Mouse (Mus musculus): ENCODE results near the gene Sapcd1. TPM values are rescaled to one million over a fixed set of nuclear protein-coding genes. Genes with fewer than 3 reads are reported as not detected.

The Sapcd1 gene
- total and polyA plus RNA-seq, 3 experiments: 94.1 to 142 (median 105) TPM

- H3K27me3 ChIP-seq (replicated peaks): no peaks in the 10 kb centered on the region
Measured at GRCm38 (mm10) chr17:34978239-34978638, 49.6 kb downstream of the Sapcd1 start.

GRCm38 (mm10) chr17:34977000-34977399, 50.8 kb downstream of the Sapcd1 start:
- H3K4me2 ChIP-seq (ENCODE audit: insufficient read depth, low read depth, poor library complexity, severe bottlenecking): no peak overlapping the region
- no peak overlapping the region for H3K27ac ChIP-seq (ENCODE audit: insufficient read depth, low read depth)
- H3K4me1 ChIP-seq (ENCODE audit: control insufficient read depth in 1 of 2, insufficient read depth in 2 of 2): peaks cover 0 to 9% of the 10 kb centered on the region in 2 experiments; a peak in 2 of 4 replicates
- DNase-seq (ENCODE audit: extremely low read depth): no peak
- no peak overlapping the region for H3K4me3 ChIP-seq (replicated peaks in 1 of 3; ENCODE audit: low read depth in 2 of 3, low read length in 2 of 3, poor library complexity in 1 of 3)
- in situ Hi-C loops (cut with MboI; ENCODE audit: low pct_ligation_motif_present, low pct_unique_long_range_greater_than_20kb, low sequenced_read_pairs) (no loop called here), dilution Hi-C loops (cut with MboI; ENCODE audit: extremely low pct_ligation_motif_present, extremely low pct_unique_long_range_greater_than_20kb, low sequenced_read_pairs) (no loop called here)
- peaks cover 2% of the 10 kb centered on the region for H3K9me3 ChIP-seq (replicated peaks; ENCODE audit: low read length)
- peaks cover 3% of the 10 kb centered on the region for H3K79me2 ChIP-seq (replicated peaks; ENCODE audit: control insufficient read depth, extremely low read depth, insufficient read depth, poor library complexity, severe bottlenecking)
- H3K36me3 ChIP-seq (replicated peaks in 1 of 2; ENCODE audit: control insufficient read depth in 1 of 2, insufficient read depth in 1 of 2, low read length in 1 of 2): peaks cover 2 to 22% of the 10 kb centered on the region in 2 experiments
- no peak overlapping the region for H3K9ac ChIP-seq (ENCODE audit: insufficient read depth, low read depth)
- H3K27me3 ChIP-seq (replicated peaks): no peaks in the 10 kb centered on the region
- TF ChIP-seq USF2 (conservative IDR thresholded peaks at IDR 0.05; ENCODE audit: low read depth, low read length): no peak
- TF ChIP-seq ZNF384 (IDR thresholded peaks at IDR 0.05; ENCODE audit: low read depth, low read length): no peak
- no peak for TF ChIP-seq MXI1 (IDR thresholded peaks at IDR 0.05; ENCODE audit: low read depth, low read length)
- no peak for TF ChIP-seq MAX (IDR thresholded peaks at IDR 0.05; ENCODE audit: low read length)
- no peak for TF ChIP-seq JUN (IDR thresholded peaks at IDR 0.05; ENCODE audit: insufficient read depth, low read depth, low read length)
- no peak for TF ChIP-seq MAFK (IDR thresholded peaks at IDR 0.05; ENCODE audit: insufficient replicate concordance, low read length)

More at GRCm38 (mm10) chr17:34978239-34978638, 49.6 kb downstream of the Sapcd1 start:
- Histone ChIP-seq H3K4me2 (ENCODE audit: insufficient read depth, low read depth, poor library complexity, severe bottlenecking) (no peak overlapping the region), H3K4me1 (ENCODE audit: control insufficient read depth in 1 of 2, insufficient read depth in 2 of 2) (peaks cover 2 to 9% of the 10 kb centered on the region in 2 experiments; a peak in 3 of 4 replicates), H3K79me2 (replicated peaks; ENCODE audit: control insufficient read depth, extremely low read depth, insufficient read depth, poor library complexity, severe bottlenecking) (peaks cover 15% of the 10 kb centered on the region), H3K36me3 (replicated peaks in 1 of 2; ENCODE audit: control insufficient read depth in 1 of 2, insufficient read depth in 1 of 2, low read length in 1 of 2) (peaks cover 2 to 22% of the 10 kb centered on the region in 2 experiments), H3K9me3 (replicated peaks; ENCODE audit: low read length) (peaks cover 2% of the 10 kb centered on the region), H3K9ac (ENCODE audit: insufficient read depth, low read depth) (no peak overlapping the region), H3K4me3 (replicated peaks in 1 of 3; ENCODE audit: low read depth in 2 of 3, low read length in 2 of 3, poor library complexity in 1 of 3) (no peak overlapping the region), H3K27ac (ENCODE audit: insufficient read depth, low read depth) (no peak overlapping the region)
- in situ Hi-C loops (cut with MboI; ENCODE audit: low pct_ligation_motif_present, low pct_unique_long_range_greater_than_20kb, low sequenced_read_pairs) (no loop called here), dilution Hi-C loops (cut with MboI; ENCODE audit: extremely low pct_ligation_motif_present, extremely low pct_unique_long_range_greater_than_20kb, low sequenced_read_pairs) (no loop called here)
- no peak for TF ChIP-seq EP300 (IDR thresholded peaks at IDR 0.05; ENCODE audit: low read length)
- no peak for TF ChIP-seq ZNF384 (IDR thresholded peaks at IDR 0.05; ENCODE audit: low read depth, low read length)
- no peak for TF ChIP-seq ZC3H11A (IDR thresholded peaks at IDR 0.05; ENCODE audit: low read depth, low read length)
- no peak for TF ChIP-seq ZMIZ1 (IDR thresholded peaks at IDR 0.05; ENCODE audit: low read depth, low read length)
- TF ChIP-seq USF1 (IDR thresholded peaks at IDR 0.05; ENCODE audit: low read depth, low read length): no peak
- no peak for TF ChIP-seq IRF4 (IDR thresholded peaks at IDR 0.05; ENCODE audit: low read depth, low read length)
- TF ChIP-seq USF2 (conservative IDR thresholded peaks at IDR 0.05; ENCODE audit: low read depth, low read length): no peak
- TF ChIP-seq TBP (conservative IDR thresholded peaks at IDR 0.05; ENCODE audit: low read depth, low read length): no peak
- TF ChIP-seq HCFC1 (IDR thresholded peaks at IDR 0.05; ENCODE audit: low read depth, low read length): no peak
- no peak for TF ChIP-seq BHLHE40 (IDR thresholded peaks at IDR 0.05; ENCODE audit: low read depth, low read length)
- no peak for TF ChIP-seq RAD21 (IDR thresholded peaks at IDR 0.05; ENCODE audit: low read depth, low read length)
- no peak for TF ChIP-seq POLR2A (IDR thresholded peaks at IDR 0.05; ENCODE audit: low read depth, low read length)
- no peak for TF ChIP-seq UBTF (IDR thresholded peaks at IDR 0.05; ENCODE audit: low read depth, low read length)
- no peak for DNase-seq (ENCODE audit: extremely low read depth)

Other genes with a start within 250 kb of the Sapcd1 start
Only the 20 nearest of the 46 such genes appear.
- 0.08 and 0.25 TPM in 2 replicates for gene Hspa1b, start 68.8 kb downstream of the Sapcd1 start, total RNA-seq (2012; rRNA removed)
- 0.15 and 0.30 TPM in 2 replicates for gene Hspa1b, start 68.8 kb downstream of the Sapcd1 start, total RNA-seq (2014; rRNA removed)
- gene Hspa1b, start 68.8 kb downstream of the Sapcd1 start, polyA plus RNA-seq (2012; ENCODE audit: insufficient read length, low read depth): 0.15 TPM in 1 of 2 replicates, not detected in the other
- not detected in 2 replicates for gene Gm20481, start 58.1 kb downstream of the Sapcd1 start, total RNA-seq (2012; rRNA removed)
- gene Gm20481, start 58.1 kb downstream of the Sapcd1 start, total RNA-seq (2014; rRNA removed): not detected in 2 replicates
- not detected in 2 replicates for gene Gm20481, start 58.1 kb downstream of the Sapcd1 start, polyA plus RNA-seq (2012; ENCODE audit: insufficient read length, low read depth)
- gene Hspa1a, start 55.9 kb downstream of the Sapcd1 start, total RNA-seq (2012; rRNA removed): not detected in 2 replicates
- gene Hspa1a, start 55.9 kb downstream of the Sapcd1 start, total RNA-seq (2014; rRNA removed): not detected in 2 replicates
- gene Hspa1a, start 55.9 kb downstream of the Sapcd1 start, polyA plus RNA-seq (2012; ENCODE audit: insufficient read length, low read depth): not detected in 2 replicates
- gene Hspa1l, start 55.3 kb downstream of the Sapcd1 start, total RNA-seq (2012; rRNA removed): 0.30 and 0.38 TPM in 2 replicates
- gene Hspa1l, start 55.3 kb downstream of the Sapcd1 start, total RNA-seq (2014; rRNA removed): not detected in 2 replicates
- gene Hspa1l, start 55.3 kb downstream of the Sapcd1 start, polyA plus RNA-seq (2012; ENCODE audit: insufficient read length, low read depth): 1.1 and 1.4 TPM in 2 replicates
- gene Lsm2, start 46.2 kb downstream of the Sapcd1 start, total RNA-seq (2012; rRNA removed): 104 and 120 TPM in 2 replicates
- gene Lsm2, start 46.2 kb downstream of the Sapcd1 start, total RNA-seq (2014; rRNA removed): 134 and 135 TPM in 2 replicates
- 274 and 345 TPM in 2 replicates for gene Lsm2, start 46.2 kb downstream of the Sapcd1 start, polyA plus RNA-seq (2012; ENCODE audit: insufficient read length, low read depth)
- gene Vars, start 27.0 kb downstream of the Sapcd1 start, total RNA-seq (2012; rRNA removed): 238 and 277 TPM in 2 replicates
- gene Vars, start 27.0 kb downstream of the Sapcd1 start, total RNA-seq (2014; rRNA removed): 90.3 and 97.4 TPM in 2 replicates
- gene Vars, start 27.0 kb downstream of the Sapcd1 start, polyA plus RNA-seq (2012; ENCODE audit: insufficient read length, low read depth): 253 and 280 TPM in 2 replicates
- gene Vwa7, start 11.4 kb downstream of the Sapcd1 start, total RNA-seq (2012; rRNA removed): 0.42 and 0.46 TPM in 2 replicates
- gene Vwa7, start 11.4 kb downstream of the Sapcd1 start, total RNA-seq (2014; rRNA removed): 0.07 TPM in 1 of 2 replicates, not detected in the other
- 0.94 and 1.2 TPM in 2 replicates for gene Vwa7, start 11.4 kb downstream of the Sapcd1 start, polyA plus RNA-seq (2012; ENCODE audit: insufficient read length, low read depth)
- gene Msh5, start 18.7 kb upstream of the Sapcd1 start, total RNA-seq (2012; rRNA removed): 11.5 and 13.1 TPM in 2 replicates
- gene Msh5, start 18.7 kb upstream of the Sapcd1 start, total RNA-seq (2014; rRNA removed): 6.1 and 7.6 TPM in 2 replicates
- gene Msh5, start 18.7 kb upstream of the Sapcd1 start, polyA plus RNA-seq (2012; ENCODE audit: insufficient read length, low read depth): 10.6 and 12.1 TPM in 2 replicates
- 182 and 198 TPM in 2 replicates for gene Clic1, start 21.9 kb upstream of the Sapcd1 start, total RNA-seq (2012; rRNA removed)
- 111 and 114 TPM in 2 replicates for gene Clic1, start 21.9 kb upstream of the Sapcd1 start, total RNA-seq (2014; rRNA removed)
- 160 and 163 TPM in 2 replicates for gene Clic1, start 21.9 kb upstream of the Sapcd1 start, polyA plus RNA-seq (2012; ENCODE audit: insufficient read length, low read depth)
- gene Ddah2, start 31.0 kb upstream of the Sapcd1 start, total RNA-seq (2012; rRNA removed): 3.4 and 4.3 TPM in 2 replicates
- 0.94 and 1.4 TPM in 2 replicates for gene Ddah2, start 31.0 kb upstream of the Sapcd1 start, total RNA-seq (2014; rRNA removed)
- 4.8 and 6.3 TPM in 2 replicates for gene Ddah2, start 31.0 kb upstream of the Sapcd1 start, polyA plus RNA-seq (2012; ENCODE audit: insufficient read length, low read depth)
- gene Ly6g6c, start 37.4 kb upstream of the Sapcd1 start, total RNA-seq (2012; rRNA removed): not detected in 2 replicates
- gene Ly6g6c, start 37.4 kb upstream of the Sapcd1 start, total RNA-seq (2014; rRNA removed): not detected in 2 replicates
- gene Ly6g6c, start 37.4 kb upstream of the Sapcd1 start, polyA plus RNA-seq (2012; ENCODE audit: insufficient read length, low read depth): 0.30 and 0.42 TPM in 2 replicates
- gene Mpig6b, start 38.2 kb upstream of the Sapcd1 start, total RNA-seq (2012; rRNA removed): not detected in 2 replicates
- not detected in 2 replicates for gene Mpig6b, start 38.2 kb upstream of the Sapcd1 start, total RNA-seq (2014; rRNA removed)
- 0.10 TPM in 1 of 2 replicates, not detected in the other for gene Mpig6b, start 38.2 kb upstream of the Sapcd1 start, polyA plus RNA-seq (2012; ENCODE audit: insufficient read length, low read depth)
- gene Ly6g6e, start 48.9 kb upstream of the Sapcd1 start, total RNA-seq (2012; rRNA removed): not detected in 2 replicates
- gene Ly6g6e, start 48.9 kb upstream of the Sapcd1 start, total RNA-seq (2014; rRNA removed): not detected in 2 replicates
- gene Ly6g6e, start 48.9 kb upstream of the Sapcd1 start, polyA plus RNA-seq (2012; ENCODE audit: insufficient read length, low read depth): not detected in 2 replicates
- not detected in 2 replicates for gene Ly6g6d, start 50.0 kb upstream of the Sapcd1 start, total RNA-seq (2012; rRNA removed)
- gene Ly6g6d, start 50.0 kb upstream of the Sapcd1 start, total RNA-seq (2014; rRNA removed): not detected in 2 replicates
- gene Ly6g6d, start 50.0 kb upstream of the Sapcd1 start, polyA plus RNA-seq (2012; ENCODE audit: insufficient read length, low read depth): 0.44 and 0.46 TPM in 2 replicates
- not detected in 2 replicates for gene Ly6g6f, start 57.6 kb upstream of the Sapcd1 start, total RNA-seq (2012; rRNA removed)
- gene Ly6g6f, start 57.6 kb upstream of the Sapcd1 start, total RNA-seq (2014; rRNA removed): 0.22 and 0.54 TPM in 2 replicates
- gene Ly6g6f, start 57.6 kb upstream of the Sapcd1 start, polyA plus RNA-seq (2012; ENCODE audit: insufficient read length, low read depth): 0.29 and 0.67 TPM in 2 replicates
- gene Abhd16a, start 61.2 kb upstream of the Sapcd1 start, total RNA-seq (2012; rRNA removed): 15.3 and 16.2 TPM in 2 replicates
- 11.7 and 16.6 TPM in 2 replicates for gene Abhd16a, start 61.2 kb upstream of the Sapcd1 start, total RNA-seq (2014; rRNA removed)
- 10.7 and 11.6 TPM in 2 replicates for gene Abhd16a, start 61.2 kb upstream of the Sapcd1 start, polyA plus RNA-seq (2012; ENCODE audit: insufficient read length, low read depth)
- gene Ly6g5c, start 80.3 kb upstream of the Sapcd1 start, total RNA-seq (2012; rRNA removed): not detected in 2 replicates
- not detected in 2 replicates for gene Ly6g5c, start 80.3 kb upstream of the Sapcd1 start, total RNA-seq (2014; rRNA removed)
- gene Ly6g5c, start 80.3 kb upstream of the Sapcd1 start, polyA plus RNA-seq (2012; ENCODE audit: insufficient read length, low read depth): not detected in 2 replicates
- 0.30 and 0.50 TPM in 2 replicates for gene Ly6g5b, start 87.4 kb upstream of the Sapcd1 start, total RNA-seq (2012; rRNA removed)
- 0.88 and 0.91 TPM in 2 replicates for gene Ly6g5b, start 87.4 kb upstream of the Sapcd1 start, total RNA-seq (2014; rRNA removed)
- gene Ly6g5b, start 87.4 kb upstream of the Sapcd1 start, polyA plus RNA-seq (2012; ENCODE audit: insufficient read length, low read depth): 1.0 and 1.1 TPM in 2 replicates
- 42.7 and 43.0 TPM in 2 replicates for gene Gpank1, start 93.4 kb upstream of the Sapcd1 start, total RNA-seq (2012; rRNA removed)
- gene Gpank1, start 93.4 kb upstream of the Sapcd1 start, total RNA-seq (2014; rRNA removed): 32.6 and 36.6 TPM in 2 replicates
- 32.5 and 33.6 TPM in 2 replicates for gene Gpank1, start 93.4 kb upstream of the Sapcd1 start, polyA plus RNA-seq (2012; ENCODE audit: insufficient read length, low read depth)
- gene Csnk2b, start 94.0 kb upstream of the Sapcd1 start, total RNA-seq (2012; rRNA removed): 130 and 143 TPM in 2 replicates
- 85.3 and 89.3 TPM in 2 replicates for gene Csnk2b, start 94.0 kb upstream of the Sapcd1 start, total RNA-seq (2014; rRNA removed)
- gene Csnk2b, start 94.0 kb upstream of the Sapcd1 start, polyA plus RNA-seq (2012; ENCODE audit: insufficient read length, low read depth): 267 and 348 TPM in 2 replicates